In genomic region chr13:109440331-109440730, GRCm38 (mm10) we compare ENCODE assay signal across 8 mouse cellular contexts.
A peak's percentile ranks its signal among the peaks of the same experiment; 100 is the strongest.
DNase-seq lines count a peak whose midpoint lies in the region; ATAC-seq and TF ChIP-seq lines count a peak whose summit lies in the region.

No protein-coding gene starts in this region.

- no peak for TF ChIP-seq POLR2A in cortical plate, adult 2 months (IDR thresholded peaks at IDR 0.05; ENCODE audit: extremely low read depth, insufficient read depth, low read length)

- H3K27ac ChIP-seq in cortical plate, adult 2 months (ENCODE audit: insufficient read depth, low read length) = no peak overlapping the region

- peaks cover 2% of the 10 kb centered on the region; the same call in 1 of the 2 replicates for H3K4me1 ChIP-seq in cortical plate, adult 2 months (ENCODE audit: control insufficient read depth, insufficient read depth, low read length)

- DNase-seq in adrenal gland, adult (ENCODE audit: inconsistent age in 2 of 2, low spot score in 1 of 2) = peak; percentile 58 to 85
- peak; percentile 62 for DNase-seq in gastrocnemius, postnatal 25 days
- DNase-seq in induced T-regulatory cell, adult 2 months (ENCODE audit: low read depth) = peak; percentile 10
- peak; percentile 61 to 74 for DNase-seq in left cerebral cortex, postnatal 10 days (ENCODE audit: extremely low spot score in 1 of 2, low spot score in 2 of 2)
- DNase-seq in right cerebral cortex, postnatal 10 days (ENCODE audit: low spot score in 2 of 2) = peak; percentile 76 to 85

- peak overlapping the region; percentile 66 for H3K4me3 ChIP-seq in cortical plate, adult 2 months (ENCODE audit: insufficient read depth, low read length)

- ATAC-seq in megakaryocyte, adult 5-6 weeks (ENCODE audit: poor library complexity, severe bottlenecking) = peak; percentile 46
- no peak for ATAC-seq in erythroid progenitor cell, adult 5-6 weeks (replicated peaks; ENCODE audit: low FRiP score, poor library complexity, severe bottlenecking)

- TF ChIP-seq CTCF in cortical plate, adult 2 months (IDR thresholded peaks at IDR 0.05; ENCODE audit: extremely low read depth, insufficient read depth, low read length) = no peak

- intact Hi-C loops in left cerebral cortex, postnatal 10 days (cut with DNase I) = loop anchor here (5.0 kb wide), 2 partner anchors 107 to 167 kb away; no protein-coding TSS in a partner anchor

Comparison
In these comparisons a context has a peak if more than half of its experiments do, and no peak if none do; other contexts are left out.
1. DNase-seq: peak in every context shown above with its lines; median percentile 80 in right cerebral cortex, postnatal 10 days; 72 in adrenal gland, adult; 68 in left cerebral cortex, postnatal 10 days; 62 in gastrocnemius, postnatal 25 days; 10 in induced T-regulatory cell, adult 2 months.